Mouse (Mus musculus) myocyte (in vitro differentiated cells): ENCODE results near the gene Vmn1r158.
"Not testable (repeated sequence)": the region's sequence is repeated elsewhere in the genome, so short reads cannot be mapped to it uniquely, and the experiment has no call there.

Experiments used
- CEBPB ChIP-seq: IDR thresholded peaks from 2 replicates; pipeline ENCODE4 v1.6.1; 2011; ENCODE audit warnings: mild to moderate bottlenecking, moderate library complexity; ENCODE audit not compliant: poor library complexity, insufficient read depth, severe bottlenecking
- E2F4 ChIP-seq: IDR thresholded peaks from one replicate; pipeline ENCODE4 v1.6.1; 2011; ENCODE audit warnings: mild to moderate bottlenecking, control low read depth, moderate library complexity; ENCODE audit not compliant: insufficient read depth
- MAX ChIP-seq: IDR thresholded peaks from one replicate; pipeline ENCODE4 v1.6.1; 2011; ENCODE audit warnings: low read depth, mild to moderate bottlenecking, control low read depth
- MYOG ChIP-seq, 3 experiments: IDR thresholded peaks; one replicate each; pipeline ENCODE4 v1.6.1; 2011; ENCODE audit warnings: control low read depth in 2 of 3, low read depth in 2 of 3, mild to moderate bottlenecking in 2 of 3; ENCODE audit not compliant: insufficient read length in 2 of 3, control insufficient read depth in 1 of 3, insufficient read depth in 1 of 3
- POLR2A ChIP-seq: IDR thresholded peaks from one replicate; pipeline ENCODE4 v1.6.1; 2011; ENCODE audit warnings: low read depth, mild to moderate bottlenecking, control low read depth, moderate library complexity; ENCODE audit not compliant: insufficient read length
- POLR2AphosphoS2 ChIP-seq: IDR thresholded peaks from one replicate; pipeline ENCODE4 v1.6.1; 2011; ENCODE audit warnings: low read depth, control low read depth; ENCODE audit not compliant: insufficient read length
- REST ChIP-seq: IDR thresholded peaks from one replicate; pipeline ENCODE4 v1.6.1; 2011; ENCODE audit warnings: mild to moderate bottlenecking, control low read depth, moderate library complexity; ENCODE audit not compliant: insufficient read depth, insufficient read length
- TCF12 ChIP-seq: IDR thresholded peaks from one replicate; pipeline ENCODE4 v1.6.1; 2011; ENCODE audit warnings: mild to moderate bottlenecking, control low read depth; ENCODE audit not compliant: poor library complexity, insufficient read depth, severe bottlenecking
- TCF3 ChIP-seq: IDR thresholded peaks from one replicate; pipeline ENCODE4 v1.6.1; 2011; ENCODE audit warnings: low read depth, control low read depth; ENCODE audit not compliant: insufficient read length
- USF1 ChIP-seq: IDR thresholded peaks from one replicate; pipeline ENCODE4 v1.6.1; 2011; ENCODE audit warnings: low read depth, mild to moderate bottlenecking, control low read depth, moderate library complexity

- not testable (repeated sequence) for TF ChIP-seq POLR2A; MAX; MYOG (IDR thresholded peaks at IDR 0.05; ENCODE audit: control insufficient read depth in 1 of 3, insufficient read depth in 1 of 3, insufficient read length in 2 of 3, low read depth in 2 of 3); USF1; POLR2AphosphoS2; REST; TCF12; TCF3; E2F4; CEBPB
These were observed 29.2 kb downstream of the Vmn1r158 start, which contains the start of gene Vmn1r157 for GRCm38 (mm10) chr7:22761397-22761796.
